Mouse (Mus musculus) midbrain, postnatal 0 days (tissue): ENCODE results near the gene Olig1. TPM values are rescaled to one million over a fixed set of nuclear protein-coding genes. Genes with fewer than 3 reads are reported as not detected.

ENCODE experiments used
- ATAC-seq: fragments of 200-750 bp; cut with Nextera tagmentation; 2 replicates; pipeline ENCODE4 v1.8.0; 2017; ENCODE audit warnings: moderate number of reproducible peaks, mild to moderate bottlenecking, moderate TSS enrichment, moderate library complexity; ENCODE audit not compliant: low FRiP score
- DNase-seq: peaks from one replicate; pipeline ENCODE4 v3.0.0-alpha.2; 2015; ENCODE audit warnings: low spot score
- H3K27ac ChIP-seq: fragments of 300-500 bp; sonication (generic); 2 replicates; pipeline ENCODE4 v1.5.1; 2014; ENCODE audit warnings: low read depth, mild to moderate bottlenecking, low read length, mixed read lengths
- H3K27me3 ChIP-seq: fragments of 300-500 bp; sonication (generic); 2 replicates; pipeline ENCODE4 v1.6.1; 2014; ENCODE audit warnings: low read length, control low read depth, mixed read lengths; ENCODE audit not compliant: insufficient read depth
- H3K36me3 ChIP-seq: fragments of 300-500 bp; sonication (generic); 2 replicates; pipeline ENCODE4 v1.6.1; 2014; ENCODE audit warnings: low read length, control low read depth, mixed read lengths; ENCODE audit not compliant: insufficient read depth
- H3K4me1 ChIP-seq: fragments of 300-500 bp; sonication (generic); 2 replicates; pipeline ENCODE4 v1.6.1; 2014; ENCODE audit warnings: mild to moderate bottlenecking, control low read depth, antibody characterized with exemption, low read length, mixed read lengths; ENCODE audit not compliant: insufficient read depth
- H3K4me2 ChIP-seq: fragments of 300-500 bp; sonication (generic); 2 replicates; pipeline ENCODE4 v1.6.1; 2014; ENCODE audit warnings: low read depth, mild to moderate bottlenecking, low read length, mixed read lengths; ENCODE audit not compliant: poor library complexity, severe bottlenecking
- H3K4me3 ChIP-seq: fragments of 300-500 bp; sonication (generic); 2 replicates; pipeline ENCODE4 v1.5.1; 2014; ENCODE audit warnings: low read depth, mild to moderate bottlenecking, low read length, moderate library complexity
- H3K9ac ChIP-seq: fragments of 300-500 bp; sonication (generic); replicated peaks from 2 replicates; pipeline ENCODE4 v1.6.1; 2014; ENCODE audit warnings: mild to moderate bottlenecking, low read length, moderate library complexity, mixed read lengths; ENCODE audit not compliant: poor library complexity, severe bottlenecking
- H3K9me3 ChIP-seq: fragments of 300-500 bp; sonication (generic); 2 replicates; pipeline ENCODE4 v1.6.1; 2016; ENCODE audit warnings: low read length, control low read depth
- CTCF ChIP-seq: IDR thresholded peaks from 2 replicates; pipeline ENCODE4 v1.5.1; 2016; ENCODE audit warnings: antibody characterized with exemption, mild to moderate bottlenecking
- WGBS: fragments of 180-500 bp; shearing (Covaris S2); extraction: QIAGEN DNeasy Blood & Tissue Kit; methylation state at CpG from one replicate; pipeline ENCODE4 v1.1.7; 2014; 5-methylcytosine and 5-hydroxymethylcytosine counted together
- polyA plus RNA-seq: library from polyadenylated mRNA; unstranded; fragments of >200 nt; fragmentation: Nextera tagmentation; extraction: Ambion mirVana; gene quantifications from 2 replicates; pipeline ENCODE4 v1.2.1, GENCODE M21; 2015
- total RNA-seq: library from RNA; depleted of rRNA; stranded (reverse); fragments of >200 nt; gene quantifications from 2 replicates; pipeline ENCODE4 v1.2.3, GENCODE M21; 2014

Olig1 gene
- total and polyA plus RNA-seq, 2 experiments from 2014 or later = 167 to 196 TPM

GRCm38 (mm10) chr16:91228238-91229071, 41.1 kb upstream of the Olig1 start:
- Histone ChIP-seq H3K27ac (0 out of 2 replicates have a peak overlapping the region, but pooled peaks have one; percentile 9), H3K9ac (peak overlapping the region; percentile 13; the same call in 1 of the 2 replicates)
- no peak for DNase-seq

GRCm38 (mm10) chr16:91229072-91229348, 40.6 kb upstream of the Olig1 start:
- no peak for DNase-seq
- Histone ChIP-seq H3K9me3 (no peaks in the 10 kb centered on the region), H3K27me3 (peaks cover 67% of the 10 kb centered on the region), H3K36me3 (no peaks in the 10 kb centered on the region), H3K4me2 (0 out of 2 replicates have a peak overlapping the region, but pooled peaks have one; percentile 2), H3K9ac (no peak overlapping the region; the same call in 1 of the 2 replicates), H3K4me1 (no peaks in the 10 kb centered on the region), H3K4me3 (peak overlapping the region; percentile 36), H3K27ac (0 out of 2 replicates have a peak overlapping the region, but pooled peaks have one; percentile 9)
- no peak for ATAC-seq
- 10% methylated on average over 10 of the region's 10 CpGs for WGBS
- no peak for TF ChIP-seq CTCF

More at GRCm38 (mm10) chr16:91228238-91229071, 41.1 kb upstream of the Olig1 start:
- Histone ChIP-seq H3K9me3 (no peaks in the 10 kb centered on the region), H3K4me2 (0 out of 2 replicates have a peak overlapping the region, but pooled peaks have one; percentile 2), H3K4me3 (peak overlapping the region; percentile 36), H3K4me1 (no peaks in the 10 kb centered on the region), H3K36me3 (no peaks in the 10 kb centered on the region), H3K27me3 (peaks cover 67% of the 10 kb centered on the region)
- TF ChIP-seq CTCF = no peak
- no peak for ATAC-seq
- 3% methylated on average over 30 of the region's 30 CpGs for WGBS

DNA sequence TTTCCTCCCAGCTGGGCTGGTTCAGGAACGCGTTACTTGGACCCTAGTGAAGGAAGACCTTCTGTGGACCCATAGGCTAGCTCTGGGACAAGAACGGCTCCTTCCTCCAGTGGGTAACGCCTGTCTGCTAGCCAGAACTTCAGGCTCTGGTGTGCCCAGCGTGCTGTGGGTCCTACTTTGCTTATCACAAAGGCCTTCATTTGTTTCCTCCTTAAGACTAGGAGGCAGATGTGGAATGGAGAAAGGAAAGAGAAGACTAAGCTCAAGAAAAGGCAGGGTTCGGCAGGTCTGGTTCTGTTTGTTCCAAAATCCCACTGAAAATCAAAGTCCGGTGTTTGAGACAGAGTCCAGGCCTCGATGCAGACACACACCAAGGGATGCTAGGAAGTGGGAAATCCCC, 39.9 kb upstream of the Olig1 start:
- ATAC-seq (no peak), DNase-seq (no peak)
- H3K4me3 ChIP-seq = peak overlapping the region; percentile 36
- no peak overlapping the region for H3K9ac ChIP-seq
- WGBS = 25% methylated on average over 8 of the region's 8 CpGs
- no peaks in the 10 kb centered on the region for H3K36me3 ChIP-seq
- H3K27ac ChIP-seq = no peak overlapping the region; the same call in 1 of the 2 replicates
- no peaks in the 10 kb centered on the region for H3K9me3 ChIP-seq
- no peaks in the 10 kb centered on the region for H3K4me1 ChIP-seq
- H3K27me3 ChIP-seq = peaks cover 70% of the 10 kb centered on the region
- TF ChIP-seq CTCF = no peak
- H3K4me2 ChIP-seq = 0 out of 2 replicates have a peak overlapping the region, but pooled peaks have one; percentile 13

- Histone ChIP-seq H3K4me2 (peak overlapping the region; percentile 20; the same call in 1 of the 2 replicates), H3K27ac (no peak overlapping the region), H3K36me3 (no peaks in the 10 kb centered on the region), H3K9ac (no peak overlapping the region), H3K4me1 (no peaks in the 10 kb centered on the region), H3K9me3 (no peaks in the 10 kb centered on the region), H3K4me3 (0 out of 2 replicates have a peak overlapping the region, but pooled peaks have one; percentile 3), H3K27me3 (peaks cover 62% of the 10 kb centered on the region)
- no peak for ATAC-seq
- DNase-seq = no peak
- 5% methylated on average over 26 of the region's 26 CpGs for WGBS
- no peak for TF ChIP-seq CTCF
These were observed 37.6 kb upstream of the Olig1 start for GRCm38 (mm10) chr16:91231781-91232469.

DNA sequence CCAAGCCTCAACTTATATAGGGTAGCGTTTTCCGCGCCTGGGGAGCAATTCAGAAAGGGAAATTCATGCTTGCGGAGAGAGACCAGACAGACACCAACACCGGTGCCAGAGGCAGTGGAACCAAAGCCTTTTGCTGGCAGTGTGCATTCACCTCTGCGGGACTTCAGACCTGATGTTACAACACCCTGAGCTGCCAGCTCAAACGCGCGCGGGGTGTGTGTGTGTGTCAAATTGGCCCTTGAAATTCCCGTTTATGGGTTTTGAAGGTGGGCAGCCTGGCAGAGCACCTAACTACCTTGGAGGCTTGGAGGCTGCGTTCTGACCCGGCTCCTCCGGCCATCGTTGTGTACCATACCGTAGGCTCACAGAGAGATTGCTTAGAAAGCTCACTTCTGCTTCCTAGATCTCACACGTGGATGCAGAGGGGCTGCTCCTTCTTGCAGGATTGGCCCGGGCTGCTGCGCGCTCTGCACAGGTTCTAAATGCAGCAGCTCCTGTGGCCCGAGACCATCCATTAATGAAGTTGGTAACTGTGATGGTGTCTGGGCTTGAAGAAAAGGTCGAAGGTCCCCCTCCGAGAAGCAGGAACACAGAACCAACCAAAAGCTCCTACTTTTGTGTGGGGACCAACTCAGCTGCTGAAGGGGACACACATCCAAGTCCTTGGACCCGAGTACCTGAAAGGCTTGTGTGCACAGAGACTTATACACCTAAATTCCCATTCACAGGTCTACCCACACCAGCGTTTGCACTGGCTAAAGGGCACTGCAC, 36.9 kb upstream of the Olig1 start:
- no peaks in the 10 kb centered on the region for H3K36me3 ChIP-seq
- no peaks in the 10 kb centered on the region for H3K9me3 ChIP-seq
- WGBS = 5% methylated on average over 25 of the region's 25 CpGs
- DNase-seq = peak; percentile 40
- peak overlapping the region; percentile 20; the same call in 1 of the 2 replicates for H3K4me2 ChIP-seq
- H3K27ac ChIP-seq = no peak overlapping the region
- H3K4me1 ChIP-seq = no peaks in the 10 kb centered on the region
- 0 out of 2 replicates have a peak overlapping the region, but pooled peaks have one; percentile 3 for H3K4me3 ChIP-seq
- H3K9ac ChIP-seq = no peak overlapping the region
- no peak for ATAC-seq
- no peak for TF ChIP-seq CTCF
- peaks cover 61% of the 10 kb centered on the region for H3K27me3 ChIP-seq
